Mouse (Mus musculus) heart, embryonic 14.5 days (tissue): ENCODE measurements around the gene Ttc17. TPM values are rescaled to one million over a fixed set of nuclear protein-coding genes. Genes with fewer than 3 reads are reported as not detected.
A peak's percentile ranks its signal among the peaks of the same experiment; 100 is the strongest.

ENCODE experiments used
- ATAC-seq: fragments of 200-750 bp; cut with Nextera tagmentation; 2 replicates; pipeline ENCODE4 v1.8.0; 2017; ENCODE audit warnings: low read depth, moderate TSS enrichment; ENCODE audit not compliant: insufficient number of reproducible peaks, insufficient read depth, low FRiP score
- H3K27ac ChIP-seq, 2 experiments: fragments of 200-500 bp in 1 of 2; fragments of 300-500 bp in 1 of 2; sonication (generic) in 1 of 2; replicated peaks in 1 of 2; 2 replicates each; pipeline ENCODE4 v1.5.1; 2012 to 2014; ENCODE audit warnings: low read depth in 2 of 2, low read length in 2 of 2, control low read depth in 1 of 2, mild to moderate bottlenecking in 1 of 2, mixed read lengths in 1 of 2; ENCODE audit not compliant: control insufficient read depth in 1 of 2, insufficient read depth in 1 of 2
- H3K27me3 ChIP-seq: fragments of 300-500 bp; sonication (generic); 2 replicates; pipeline ENCODE4 v1.6.1; 2014; ENCODE audit warnings: mild to moderate bottlenecking, low read length, control low read depth; ENCODE audit not compliant: control insufficient read depth, insufficient read depth
- H3K36me3 ChIP-seq: fragments of 300-500 bp; sonication (generic); 2 replicates; pipeline ENCODE4 v1.6.1; 2014; ENCODE audit warnings: mild to moderate bottlenecking, control low read depth, low read length, mixed read lengths; ENCODE audit not compliant: control insufficient read depth, insufficient read depth
- H3K4me1 ChIP-seq, 2 experiments: fragments of 200-500 bp in 1 of 2; fragments of 300-500 bp in 1 of 2; sonication (generic) in 1 of 2; 2 replicates each; pipeline ENCODE4 v1.6.1; 2012 to 2014; ENCODE audit warnings: low read length in 2 of 2, control low read depth in 1 of 2, mixed read lengths in 1 of 2; ENCODE audit not compliant: control insufficient read depth in 2 of 2, insufficient read depth in 2 of 2
- H3K4me2 ChIP-seq: fragments of 300-500 bp; sonication (generic); 2 replicates; pipeline ENCODE4 v1.6.1; 2014; ENCODE audit warnings: mild to moderate bottlenecking, low read length
- H3K4me3 ChIP-seq, 2 experiments: fragments of 200-500 bp in 1 of 2; fragments of 300-500 bp in 1 of 2; sonication (generic) in 1 of 2; 2 replicates each; pipeline ENCODE4 v1.5.1; 2012 to 2014; ENCODE audit warnings: low read length in 2 of 2, mild to moderate bottlenecking in 2 of 2, control low read depth in 1 of 2, low read depth in 1 of 2, moderate library complexity in 1 of 2; ENCODE audit not compliant: control insufficient read depth in 1 of 2, insufficient read depth in 1 of 2
- H3K9ac ChIP-seq: fragments of 300-500 bp; sonication (generic); 2 replicates; pipeline ENCODE4 v1.6.1; 2014; ENCODE audit warnings: mild to moderate bottlenecking, low read length
- H3K9me3 ChIP-seq: fragments of 300-500 bp; sonication (generic); 2 replicates; pipeline ENCODE4 v1.6.1; 2016; ENCODE audit warnings: low read length, control low read depth; ENCODE audit not compliant: control insufficient read depth
- WGBS: fragments of 180-500 bp; shearing (Covaris S2); extraction: QIAGEN DNeasy Blood & Tissue Kit; methylation state at CpG from one replicate; pipeline ENCODE4 v1.1.7; 2014; 5-methylcytosine and 5-hydroxymethylcytosine counted together
- polyA plus RNA-seq: library from polyadenylated mRNA; unstranded; fragments of >200 nt; fragmentation: Nextera tagmentation; extraction: Ambion mirVana; gene quantifications from 2 replicates; pipeline ENCODE4 v1.2.1, GENCODE M21; 2014

The Ttc17 gene
- 18.6 and 19.0 TPM in 2 replicates for polyA plus RNA-seq

DNA sequence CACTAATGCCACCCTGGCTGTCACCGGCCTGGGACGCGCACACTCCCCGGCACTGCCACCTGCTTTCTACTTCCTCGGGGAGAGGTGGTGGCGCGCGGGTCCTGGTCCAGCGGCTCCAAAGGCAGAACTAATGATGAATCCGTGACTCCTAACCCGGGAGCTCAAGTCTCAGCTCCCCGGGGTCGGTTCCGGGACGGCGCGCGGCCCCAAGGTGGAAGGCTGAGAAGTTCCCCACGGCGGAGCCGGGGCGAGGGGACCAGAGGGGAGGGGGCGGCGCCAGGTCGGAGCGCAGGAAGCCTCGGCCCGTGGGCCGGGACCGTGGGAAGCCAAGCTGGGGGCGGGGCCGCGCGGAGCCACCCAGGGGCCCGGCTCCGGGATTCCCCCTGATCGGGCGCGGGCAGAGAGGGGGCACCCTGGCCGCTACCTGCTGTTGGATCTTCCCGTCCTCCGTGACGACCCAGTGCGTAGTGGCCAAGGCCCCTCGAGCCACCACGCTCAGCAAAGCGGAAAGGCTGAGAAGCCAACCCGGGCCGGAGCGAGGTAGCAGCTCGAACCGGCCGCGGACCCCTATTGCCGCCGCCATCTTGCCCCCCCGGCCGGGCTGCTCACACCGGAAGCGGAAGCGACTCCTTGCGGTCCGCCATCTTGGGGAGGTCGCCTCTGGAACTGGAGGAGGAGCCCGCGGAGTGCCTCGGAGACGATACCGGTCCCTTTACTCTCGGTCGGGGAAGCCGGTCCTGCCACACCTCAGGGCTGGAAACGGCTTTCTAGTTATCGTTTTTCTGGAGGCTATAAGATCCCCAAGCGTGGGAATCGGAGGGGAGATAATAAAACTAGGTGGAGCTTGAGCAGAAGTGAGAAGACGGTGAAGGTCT lies at the start of gene Ttc17:
Ttc17 (minus strand) TSS at position 607 of the 875 bp plus-strand sequence.
- Histone ChIP-seq H3K36me3 (peaks cover 13% of the 10 kb centered on the region), H3K9me3 (no peaks in the 10 kb centered on the region), H3K27me3 (no peaks in the 10 kb centered on the region), H3K4me2 (peak within 1 kb of the TSS; percentile 86), H3K4me1 (peaks cover 5 to 23% of the 10 kb centered on the region in 2 experiments), H3K27ac (peak within 1 kb of the TSS; percentile 83 to 86), H3K9ac (peak within 1 kb of the TSS; percentile 91), H3K4me3 (peak within 1 kb of the TSS; percentile 69 to 98)
- whole genome bisulfite sequencing = 1% methylated on average over 77 of the region's 77 CpGs
- ATAC-seq = peak; percentile 94

DNA sequence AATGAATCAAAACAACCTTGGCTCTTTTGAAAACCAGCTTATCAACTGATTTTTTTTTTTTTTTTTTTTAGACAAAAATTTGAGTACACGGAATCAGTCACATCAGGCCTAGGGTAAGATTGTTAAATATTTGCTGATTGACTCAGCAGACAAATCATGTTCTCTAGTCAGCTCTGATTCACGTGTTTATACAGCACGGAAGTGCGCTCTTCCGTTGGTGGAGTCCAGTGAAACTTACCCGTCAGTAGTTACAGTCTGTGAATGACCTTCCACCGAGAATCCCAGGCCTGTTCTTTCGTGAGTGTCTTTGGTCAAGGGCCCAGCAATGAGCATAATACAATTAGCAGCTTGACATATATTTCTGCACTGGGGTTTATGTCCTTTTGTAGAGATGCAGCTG lies 43.2 kb upstream of the Ttc17 start:
- Histone ChIP-seq H3K36me3 (no peaks in the 10 kb centered on the region), H3K9ac (no peak overlapping the region), H3K4me2 (no peak overlapping the region), H3K4me1 (no peaks in the 10 kb centered on the region), H3K27me3 (no peaks in the 10 kb centered on the region), H3K9me3 (no peaks in the 10 kb centered on the region), H3K4me3 (no peak overlapping the region), H3K27ac (no peak overlapping the region)
- ATAC-seq = no peak
- WGBS = 77% methylated on average over 8 of the region's 8 CpGs

DNA sequence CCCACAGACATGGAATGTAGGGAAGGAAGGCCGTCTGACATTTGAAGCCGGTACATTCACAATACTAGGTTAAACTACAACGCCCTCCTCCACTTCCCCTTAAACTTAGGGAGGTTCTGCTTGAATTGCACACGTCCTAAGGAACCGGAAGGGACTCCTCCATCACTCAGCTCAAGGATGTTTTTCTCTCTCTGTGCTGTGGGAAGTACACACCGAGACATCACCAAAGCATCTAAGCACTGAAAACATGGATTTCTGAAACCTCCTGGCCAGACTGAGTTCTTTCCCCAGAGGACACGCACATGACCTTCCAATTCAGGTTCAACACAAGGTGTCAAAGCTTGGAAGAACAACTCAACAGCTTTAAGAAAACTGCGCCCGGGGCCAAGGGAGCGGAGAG lies 30.5 kb upstream of the Ttc17 start:
- Histone ChIP-seq H3K4me2 (peak overlapping the region; percentile 96), H3K36me3 (no peaks in the 10 kb centered on the region), H3K9ac (peak overlapping the region; percentile 99), H3K9me3 (no peaks in the 10 kb centered on the region), H3K4me1 (peaks cover 11 to 41% of the 10 kb centered on the region in 2 experiments), H3K27me3 (no peaks in the 10 kb centered on the region), H3K27ac (peak overlapping the region; percentile 12 to 83; a peak in 3 of 4 replicates), H3K4me3 (peak overlapping the region; percentile 85 to 98)
- ATAC-seq = no peak
- 2% methylated on average over 10 of the region's 10 CpGs for WGBS

DNA sequence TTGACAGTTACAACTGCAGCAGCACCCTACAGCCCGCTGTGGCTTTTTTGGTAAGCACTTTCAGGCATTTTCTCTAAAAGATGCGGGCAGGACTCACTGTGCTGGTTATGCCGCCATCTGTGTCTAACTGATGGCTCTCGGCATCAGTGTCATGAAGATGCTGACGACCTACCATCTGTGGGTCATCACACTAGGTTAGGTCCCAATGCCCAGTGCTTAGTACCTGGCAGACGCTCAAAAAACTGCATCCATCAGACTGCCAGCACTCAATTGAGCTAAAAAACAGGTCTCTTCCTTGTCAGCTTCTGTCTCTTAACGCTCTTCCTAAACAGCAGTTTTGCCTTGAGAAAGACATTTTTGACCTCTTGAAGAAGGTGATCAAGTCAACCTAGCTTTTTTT lies 29.0 kb upstream of the Ttc17 start:
- H3K9me3 ChIP-seq = no peaks in the 10 kb centered on the region
- ATAC-seq = no peak
- H3K9ac ChIP-seq = no peak overlapping the region
- H3K4me1 ChIP-seq = peaks cover 14 to 51% of the 10 kb centered on the region in 2 experiments
- H3K36me3 ChIP-seq = no peaks in the 10 kb centered on the region
- no peak overlapping the region for H3K27ac ChIP-seq
- H3K4me2 ChIP-seq = no peak overlapping the region
- WGBS = 85% methylated on average over 7 of the region's 7 CpGs
- H3K4me3 ChIP-seq = no peak overlapping the region
- no peaks in the 10 kb centered on the region for H3K27me3 ChIP-seq

DNA sequence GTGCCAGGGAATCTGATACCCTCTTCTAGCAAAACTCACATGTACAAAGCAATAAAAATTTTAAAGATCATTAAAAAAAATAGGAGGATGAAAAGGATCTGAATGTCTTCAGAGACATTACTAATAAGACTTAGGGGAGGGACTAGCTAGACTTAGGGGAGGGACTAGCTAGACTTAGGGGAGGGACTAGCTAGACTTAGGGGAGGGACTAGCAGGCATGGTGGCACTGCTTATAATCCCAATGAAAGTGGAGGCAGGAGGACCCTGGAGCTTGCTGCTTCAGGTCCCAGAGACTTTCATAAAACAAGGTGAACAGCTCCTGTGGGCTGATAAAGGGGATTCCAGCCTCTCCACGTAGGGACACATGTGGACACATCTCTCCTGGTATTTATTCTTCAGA lies 28.3 kb upstream of the Ttc17 start:
- 44% methylated on average over 1 of the region's 1 CpGs for WGBS
- Histone ChIP-seq H3K9me3 (no peaks in the 10 kb centered on the region), H3K4me2 (no peak overlapping the region), H3K27ac (no peak overlapping the region), H3K4me1 (peaks cover 14 to 51% of the 10 kb centered on the region in 2 experiments), H3K9ac (no peak overlapping the region), H3K36me3 (no peaks in the 10 kb centered on the region), H3K27me3 (no peaks in the 10 kb centered on the region), H3K4me3 (no peak overlapping the region)
- no peak for ATAC-seq

DNA sequence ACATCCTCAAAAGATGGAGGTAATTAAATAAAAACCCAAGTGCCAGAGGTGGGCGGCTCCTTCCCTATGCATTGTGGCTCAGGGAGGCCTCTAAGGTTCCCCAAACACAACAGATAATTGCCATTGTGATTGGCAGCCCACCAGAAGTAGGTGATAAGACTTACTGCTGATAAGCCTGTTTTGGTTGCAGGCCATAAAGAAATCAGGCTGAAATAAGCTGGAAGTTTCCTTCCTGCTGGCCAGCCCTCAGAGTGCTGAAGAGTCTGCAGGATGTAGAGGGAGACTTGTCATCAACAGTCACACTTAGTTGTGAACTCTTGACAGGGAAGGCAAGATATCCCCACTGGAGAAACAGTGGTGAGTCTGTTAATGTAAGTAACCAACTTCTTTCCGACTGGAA lies 25.7 kb upstream of the Ttc17 start:
- ATAC-seq = peak; percentile 51
- no peaks in the 10 kb centered on the region for H3K27me3 ChIP-seq
- WGBS = 5% methylated on average over 2 of the region's 2 CpGs
- peak overlapping the region; percentile 23 for H3K4me2 ChIP-seq
- peak overlapping the region in 1 of 2 experiments; percentile 28; a peak in 1 of 4 replicates for H3K27ac ChIP-seq
- H3K9ac ChIP-seq = no peak overlapping the region
- no peaks in the 10 kb centered on the region for H3K9me3 ChIP-seq
- peaks cover 14 to 48% of the 10 kb centered on the region in 2 experiments for H3K4me1 ChIP-seq
- H3K36me3 ChIP-seq = peaks cover 14% of the 10 kb centered on the region
- no peak overlapping the region for H3K4me3 ChIP-seq

DNA sequence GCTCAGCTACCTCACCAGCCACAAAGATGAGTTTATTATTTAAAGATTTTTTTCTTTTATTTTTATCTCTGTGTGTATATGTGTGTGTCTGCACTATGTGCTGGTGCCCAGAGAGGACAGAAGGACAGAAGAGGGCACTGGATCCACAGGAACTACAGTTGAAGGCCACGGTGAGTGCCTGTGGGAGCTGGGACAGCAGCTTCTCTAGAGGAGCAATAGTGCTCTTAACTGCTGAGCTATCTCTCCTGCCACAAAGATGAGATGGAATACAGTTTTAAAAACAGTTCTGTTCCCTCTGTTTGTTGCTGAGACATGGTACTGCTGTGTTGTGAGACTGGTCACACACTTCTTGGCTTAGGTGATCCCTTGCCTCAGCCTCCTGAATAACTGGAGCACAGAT lies 22.0 kb upstream of the Ttc17 start:
- WGBS = 78% methylated on average over 1 of the region's 1 CpGs
- ATAC-seq = no peak
- H3K9ac ChIP-seq = no peak overlapping the region
- no peak overlapping the region for H3K4me2 ChIP-seq
- peaks cover 52% of the 10 kb centered on the region for H3K36me3 ChIP-seq
- no peaks in the 10 kb centered on the region for H3K27me3 ChIP-seq
- no peaks in the 10 kb centered on the region for H3K9me3 ChIP-seq
- H3K27ac ChIP-seq = no peak overlapping the region
- H3K4me1 ChIP-seq = peaks cover 10 to 25% of the 10 kb centered on the region in 2 experiments
- no peak overlapping the region for H3K4me3 ChIP-seq
